Mouse (Mus musculus) ovary, postnatal 10 days (tissue): ENCODE results near the gene Lgals1.

ENCODE experiments used
- DNase-seq: peaks from one replicate; pipeline ENCODE4 v3.0.0; 2022; ENCODE audit warnings: low spot score

Lgals1 gene

DNA sequence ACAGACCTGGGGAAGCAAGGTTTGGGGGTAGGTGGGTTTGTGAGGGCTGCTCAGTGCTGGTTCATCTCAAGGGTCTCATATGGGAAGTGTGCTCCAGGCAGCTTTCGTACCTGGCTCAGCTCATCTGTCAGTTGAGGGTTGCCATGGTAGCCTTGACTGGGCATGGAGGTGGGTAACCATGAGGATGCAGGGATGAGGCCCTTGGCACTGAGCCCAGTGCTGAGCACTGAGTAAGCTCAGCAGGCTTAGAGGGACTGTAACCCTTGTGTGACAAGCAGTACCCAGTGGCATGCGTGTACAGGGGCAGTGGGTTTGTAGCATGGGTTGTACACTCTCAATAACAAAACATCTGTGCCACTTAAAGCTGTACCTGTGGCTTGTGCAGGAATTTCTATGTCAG is 11.4 kb downstream of the Lgals1 start:
- no peak for DNase-seq

DNA sequence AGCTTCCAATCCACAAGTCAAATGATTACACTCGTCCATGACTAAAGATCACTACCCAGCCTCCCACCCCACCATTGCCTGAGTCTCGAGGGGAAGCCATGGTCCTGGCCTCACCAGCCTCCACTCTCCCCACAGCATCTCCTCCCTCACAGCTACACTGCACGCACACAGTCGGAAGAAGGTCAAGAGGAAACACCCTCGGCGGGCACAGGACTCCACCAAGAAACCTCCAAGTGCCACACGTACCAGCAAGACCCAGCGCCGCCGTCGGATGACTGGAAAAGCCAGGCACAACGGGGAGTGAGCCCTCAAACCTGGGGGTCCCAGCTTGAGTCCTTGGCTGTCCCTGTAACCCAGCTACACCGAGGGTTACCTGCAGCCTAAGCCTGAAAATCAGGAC is 13.8 kb downstream of the Lgals1 start:
- DNase-seq: no peak

DNA sequence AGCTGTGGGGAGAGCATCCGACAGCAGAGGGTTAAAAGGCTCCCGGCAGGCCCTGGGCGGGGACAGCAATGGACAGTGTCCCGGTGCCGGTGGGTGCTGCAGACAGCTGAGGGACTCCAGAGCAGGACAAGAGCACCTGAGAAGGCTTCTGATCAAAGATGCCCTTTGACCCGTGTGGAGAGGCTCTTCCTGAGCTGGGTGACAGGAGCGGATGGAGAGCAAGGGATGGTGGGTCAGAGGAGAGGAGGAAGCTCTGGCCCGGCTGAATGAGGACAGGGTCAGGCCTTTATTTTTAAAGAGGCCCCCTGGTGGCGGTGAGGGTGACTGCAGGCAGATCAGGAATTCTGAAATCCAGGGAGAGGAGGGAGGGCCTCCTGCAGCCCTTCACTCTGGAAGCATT is 16.1 kb downstream of the Lgals1 start:
- peak; percentile 78 for DNase-seq

DNA sequence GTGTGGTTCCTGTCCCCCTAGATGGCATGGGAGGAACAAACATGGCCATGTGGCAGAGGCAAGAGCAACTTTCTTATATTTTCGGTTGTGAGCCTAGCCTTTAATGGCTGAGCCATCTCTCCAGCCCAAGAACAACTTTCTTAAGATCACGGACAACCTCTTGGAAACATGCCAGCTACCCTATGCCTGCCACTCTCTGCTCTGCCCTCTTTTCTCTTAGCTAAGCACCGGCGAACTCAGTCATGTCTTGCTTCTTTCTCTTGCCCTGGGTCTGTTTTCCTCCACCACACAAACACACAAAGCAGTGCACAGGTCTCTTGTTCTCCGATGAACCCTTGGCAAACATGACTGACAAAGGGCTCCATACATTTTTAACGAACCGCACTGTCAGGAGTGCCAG is 19.7 kb downstream of the Lgals1 start:
- no peak for DNase-seq

DNA sequence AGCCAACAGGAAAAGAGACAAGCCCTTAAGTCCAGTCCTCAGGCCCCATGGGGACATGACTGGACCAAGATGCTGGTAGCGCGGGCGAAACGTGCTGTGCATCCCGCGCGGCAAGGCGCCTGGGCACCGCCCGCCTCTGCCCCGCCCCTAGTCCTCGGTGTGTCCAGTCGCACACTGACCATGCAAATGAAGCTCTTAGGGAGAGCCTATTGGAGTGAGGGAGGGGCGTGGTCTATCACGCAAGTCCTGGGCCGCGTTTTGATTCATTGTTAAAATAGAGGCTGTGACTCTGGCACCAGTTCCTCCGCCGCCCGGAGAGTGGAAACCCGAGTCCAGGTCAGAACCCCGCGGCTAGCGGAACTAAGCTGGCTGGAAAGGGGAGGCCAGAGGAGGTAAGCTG is 21.1 kb downstream of the Lgals1 start, which contains the start of gene Triobp:
Gene Triobp, plus strand, starts transcription at position 68 of the 400 bp plus-strand sequence.
- peak; percentile 52 for DNase-seq

DNA sequence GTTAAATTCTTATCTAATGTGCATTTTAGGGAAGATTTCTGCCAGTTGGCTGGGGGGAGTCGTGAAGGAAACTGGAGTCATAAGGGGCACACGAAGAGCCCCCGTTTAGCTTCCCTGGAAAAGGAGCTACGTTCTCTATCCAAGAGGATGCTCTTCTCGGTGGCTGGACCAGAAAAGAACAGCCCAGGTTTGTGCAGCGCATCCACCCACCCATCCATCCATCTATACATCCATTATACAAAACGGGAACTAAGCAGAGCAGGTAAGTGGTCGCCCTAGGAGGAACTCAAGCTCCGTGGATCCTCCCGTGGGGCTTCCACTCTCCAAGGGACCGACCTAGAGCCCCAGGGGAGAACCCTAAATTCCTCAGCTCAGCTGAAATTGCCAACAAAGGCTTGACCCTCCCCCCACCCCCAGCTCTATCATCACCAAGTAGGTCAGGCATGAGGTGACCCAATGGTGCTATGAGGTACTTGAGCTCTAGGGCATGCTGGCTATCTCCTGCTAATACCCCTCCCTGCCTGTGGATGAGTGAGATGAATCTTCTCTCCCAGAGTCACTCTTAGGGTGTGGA is 21.7 kb downstream of the Lgals1 start:
- DNase-seq: no peak

DNA sequence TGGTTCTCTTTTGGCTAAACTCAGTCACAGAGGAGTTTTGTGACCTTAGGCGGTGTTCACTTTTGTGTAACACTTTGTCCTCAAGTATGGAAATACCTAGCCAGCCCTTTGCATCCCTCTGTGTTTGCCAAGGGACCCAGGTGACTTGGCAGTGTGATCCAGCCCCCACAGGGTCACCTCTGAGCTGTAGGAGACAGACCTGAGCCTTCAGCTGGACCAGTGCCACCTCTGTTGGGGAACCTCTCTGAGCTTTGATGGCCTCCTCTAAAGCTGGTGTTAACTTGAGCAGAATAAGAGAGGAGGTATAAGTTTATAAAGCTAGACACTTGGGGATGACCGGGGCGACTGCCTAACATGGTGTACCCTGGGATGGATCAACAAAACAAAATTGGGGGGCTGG is 22.4 kb downstream of the Lgals1 start:
- DNase-seq: no peak

DNA sequence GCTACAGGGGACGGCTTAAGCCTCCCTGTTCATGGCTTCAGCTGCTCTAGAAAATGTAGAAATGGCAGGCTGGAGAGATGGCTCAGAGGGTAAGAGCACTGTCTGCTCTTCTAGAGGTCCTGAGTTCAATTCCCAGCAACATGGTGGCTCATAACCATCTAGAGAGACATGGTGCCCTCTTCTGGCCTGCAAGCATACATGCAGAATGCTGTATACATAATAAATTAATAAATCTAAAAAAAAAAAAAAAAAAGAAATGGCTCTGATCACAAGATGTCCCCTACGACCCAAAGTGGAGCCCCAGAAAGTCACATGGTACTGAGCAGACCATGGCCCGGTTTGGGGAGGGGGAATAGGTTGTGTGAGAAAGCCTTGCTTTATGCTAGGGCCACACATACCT is 29.1 kb downstream of the Lgals1 start:
- DNase-seq: no peak

DNA sequence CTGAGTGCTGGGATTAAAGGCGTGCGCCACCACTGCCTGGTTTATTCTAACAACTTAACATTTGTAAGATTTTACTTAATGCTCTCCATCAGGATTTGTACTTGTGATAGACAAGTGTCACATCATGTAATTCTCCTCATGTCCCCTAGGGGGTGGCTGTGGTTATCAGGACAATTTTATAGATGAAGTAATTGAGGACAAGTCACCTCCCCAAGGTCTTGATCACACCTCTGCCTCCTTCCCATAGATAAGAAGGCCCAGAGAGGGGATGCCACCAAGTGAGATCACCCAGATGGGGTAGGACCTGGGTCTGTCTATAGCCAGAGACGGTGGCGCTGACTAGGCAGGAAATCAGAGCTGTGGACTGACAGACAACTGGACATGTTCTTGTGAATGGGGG is 29.8 kb downstream of the Lgals1 start:
- no peak for DNase-seq

DNA sequence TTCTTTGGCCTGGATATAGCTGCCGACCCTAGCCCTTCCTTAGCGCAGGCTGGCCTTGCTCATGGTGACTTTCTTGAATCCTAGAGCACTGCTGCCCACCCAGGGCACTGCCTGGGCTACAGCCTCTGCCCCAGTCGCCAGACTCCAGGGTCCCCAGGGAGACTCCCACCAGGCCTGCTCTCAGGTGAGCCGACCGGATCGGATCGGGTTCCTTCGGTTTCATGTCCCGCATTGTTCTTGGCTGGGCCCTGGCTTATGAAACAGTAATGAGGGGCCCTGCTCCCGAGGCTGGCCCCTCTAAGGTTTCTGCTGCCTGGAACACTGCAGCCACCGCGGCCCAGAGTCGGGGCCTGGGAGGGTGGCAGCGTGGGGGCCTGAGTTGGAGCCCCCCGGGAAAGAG is 30.5 kb downstream of the Lgals1 start:
- no peak for DNase-seq

DNA sequence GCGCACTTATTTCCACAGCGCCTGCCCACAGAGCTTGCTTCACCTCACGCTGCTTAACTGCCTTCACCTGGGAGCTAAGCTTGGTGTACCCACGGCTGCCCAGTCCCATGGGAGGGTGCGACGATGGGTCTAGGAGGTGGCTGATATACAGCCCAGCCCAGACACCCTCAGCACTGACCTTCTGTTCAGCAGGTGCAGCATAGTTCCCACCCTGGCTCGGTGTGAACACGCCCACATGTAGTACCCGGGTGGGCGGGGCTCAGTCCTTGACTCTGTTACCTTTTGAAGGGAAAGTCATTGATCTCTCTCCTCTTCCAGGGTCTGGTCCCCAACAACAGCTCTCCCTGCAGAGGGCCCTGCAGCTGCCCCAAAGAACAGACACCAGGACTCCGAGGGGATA is 33.0 kb downstream of the Lgals1 start:
- no peak for DNase-seq

DNA sequence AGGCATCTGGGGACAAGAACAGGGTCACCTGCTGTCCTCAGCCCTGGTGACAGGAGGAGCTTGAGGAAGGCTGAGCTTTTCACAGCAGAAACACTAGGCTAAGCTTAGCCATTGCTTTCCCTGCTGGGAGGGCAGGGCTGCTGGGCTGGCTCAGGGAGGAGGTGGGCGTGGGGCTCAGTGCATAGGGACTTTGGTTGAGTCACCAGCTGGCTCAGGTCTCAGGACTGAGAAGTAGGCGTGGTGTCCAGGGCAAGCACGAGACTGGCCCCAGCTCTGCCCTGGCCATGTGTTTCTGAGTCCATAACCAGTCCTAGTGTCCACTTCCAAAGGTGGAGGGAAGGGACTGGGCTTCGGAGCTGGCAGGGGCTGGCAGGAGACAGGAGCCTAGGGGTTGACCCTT is 33.6 kb downstream of the Lgals1 start:
- DNase-seq: no peak

DNA sequence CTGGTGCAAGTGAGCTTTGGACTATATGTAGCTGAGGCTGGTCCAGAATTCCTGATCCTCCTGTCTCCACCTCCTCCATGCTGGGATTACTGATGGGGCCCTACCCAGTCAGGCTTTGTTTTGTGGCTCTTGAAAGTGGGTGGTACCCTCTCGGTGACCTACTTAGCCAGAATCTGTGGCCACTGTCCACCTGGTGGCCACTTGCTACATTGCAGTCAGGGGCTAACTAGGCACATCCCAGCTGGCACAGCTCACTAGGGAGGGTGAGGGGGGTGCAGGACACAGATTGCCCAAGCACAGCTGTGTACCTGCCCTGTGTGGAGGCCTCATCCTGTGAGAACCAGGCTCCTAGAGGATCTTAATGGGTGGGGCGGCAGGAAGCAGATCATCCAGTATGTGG is 36.4 kb downstream of the Lgals1 start:
- DNase-seq: no peak

DNA sequence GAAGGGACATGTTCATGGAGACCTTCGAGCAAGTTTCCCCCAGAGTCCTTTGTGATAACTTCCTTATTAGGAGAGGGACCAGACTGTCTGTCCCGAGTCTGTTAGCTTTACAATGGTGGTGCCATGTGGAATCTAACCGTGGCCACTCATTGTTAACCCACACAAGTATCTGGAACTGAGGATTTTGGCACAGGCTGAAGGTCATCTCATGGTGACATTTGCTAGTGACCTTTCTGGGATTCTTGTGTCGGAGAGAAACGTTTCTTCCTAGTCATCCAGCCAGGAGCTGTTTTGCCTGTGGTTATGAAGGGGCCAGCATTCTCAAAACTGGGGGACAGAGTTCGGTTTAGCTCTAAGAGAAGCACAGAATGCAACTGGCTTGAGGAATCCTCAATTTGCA is 45.1 kb downstream of the Lgals1 start:
- DNase-seq: no peak

DNA sequence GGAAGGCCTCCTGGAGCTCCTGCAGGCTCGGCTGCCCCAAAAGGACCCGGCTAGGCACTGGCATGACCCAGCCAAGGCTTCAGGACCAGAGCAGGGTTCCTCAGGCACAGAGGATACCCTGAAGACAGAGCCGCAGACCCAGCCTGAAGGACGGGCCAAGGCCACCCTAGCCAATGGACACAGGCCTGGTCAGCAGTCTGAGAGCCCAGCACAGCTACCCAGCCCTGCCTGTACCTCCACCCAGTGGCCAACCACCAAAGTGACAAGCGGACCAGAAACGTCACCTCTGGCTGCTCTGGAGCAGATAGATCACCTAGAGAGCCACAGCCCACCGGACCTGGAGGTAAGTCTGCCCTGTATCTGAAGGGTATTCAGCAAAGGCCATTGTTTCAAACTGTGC is 47.4 kb downstream of the Lgals1 start:
- no peak for DNase-seq

DNA sequence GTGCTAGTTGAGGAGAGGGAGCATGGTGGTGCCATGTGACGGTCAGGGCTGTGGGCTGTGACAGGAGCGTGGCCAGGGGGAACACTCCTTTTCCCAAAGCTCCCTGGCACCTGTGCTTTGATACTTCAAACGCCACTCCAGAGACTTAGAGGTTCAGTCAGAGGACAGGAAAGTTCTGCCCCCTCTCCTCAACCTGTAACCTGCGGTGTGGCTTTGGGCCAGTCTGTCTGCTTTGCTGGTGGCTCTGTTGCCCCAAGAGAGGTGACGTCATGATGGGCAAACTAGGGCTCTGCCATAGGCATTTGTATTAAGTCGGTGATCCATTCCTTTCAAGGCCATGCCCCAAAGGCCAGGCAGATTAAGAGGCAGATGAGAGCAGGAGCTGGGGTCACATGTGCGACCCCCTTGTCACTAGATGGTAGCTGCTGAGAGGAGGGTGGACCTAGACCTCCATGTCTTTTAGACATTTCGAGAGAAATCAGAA is 51.2 kb downstream of the Lgals1 start:
- no peak for DNase-seq

DNA sequence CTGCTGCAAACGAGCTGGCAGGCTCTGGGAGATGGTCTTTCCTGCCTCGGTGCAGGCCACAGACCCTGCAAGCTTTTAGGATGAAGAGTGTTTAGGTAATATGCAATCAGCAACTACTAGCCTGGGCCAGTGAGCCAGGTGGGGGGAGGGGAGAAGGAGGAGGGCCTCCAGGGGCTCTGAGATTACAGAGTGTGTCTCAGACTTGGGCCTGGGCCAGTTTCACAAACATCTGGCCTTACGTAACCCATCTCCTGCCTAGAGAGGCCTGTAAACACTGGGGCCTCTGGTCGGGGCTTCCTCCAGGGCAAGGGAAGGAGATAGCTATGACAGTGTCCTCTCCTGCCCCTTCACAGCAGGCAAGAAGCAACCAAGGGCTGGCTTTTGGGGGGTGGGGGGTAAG is 52.4 kb downstream of the Lgals1 start:
- DNase-seq: peak; percentile 58
